In the genomic region with DNA sequence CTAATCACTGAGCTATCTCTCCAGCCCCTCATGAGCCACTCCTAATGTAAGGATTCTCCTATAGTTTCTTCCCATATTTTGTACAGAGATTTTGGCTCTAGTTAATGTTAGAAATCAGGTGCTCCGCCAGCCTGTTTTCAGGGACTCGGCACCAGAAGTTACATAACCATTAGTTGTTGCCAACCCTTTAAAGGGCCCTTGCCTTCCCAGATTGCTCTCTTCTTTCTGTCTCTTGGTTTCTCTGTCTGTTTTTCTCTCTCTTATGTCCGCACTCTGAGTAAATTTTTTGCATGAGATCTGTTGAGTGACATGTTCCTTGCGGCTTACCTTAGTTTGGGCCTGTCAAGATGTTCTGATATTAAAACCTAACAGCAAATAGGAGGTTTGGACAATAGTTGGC, we compare ENCODE assay signal across 25 mouse cellular contexts. TPM values are rescaled to one million over a fixed set of nuclear protein-coding genes. Genes with fewer than 3 reads are reported as not detected.
DNase-seq lines count a peak whose midpoint lies in the region; ATAC-seq and TF ChIP-seq lines count a peak whose summit lies in the region.
"Had no signal": no experiment of that assay in that cellular context is flagged by ENCODE, and none has a peak within 500 bp of the region (broad histone marks: within the 10 kb centered on the region; RNA-seq: fewer than 3 reads in every experiment).

No protein-coding gene starts in this region.

- 91% methylated on average over 4 of the region's 4 CpGs for WGBS in intestine, postnatal 0 days

- H3K27me3 ChIP-seq in intestine, postnatal 0 days (replicated peaks; ENCODE audit: control insufficient read depth, insufficient read depth, low read length): no peaks in the 10 kb centered on the region
- H3K27me3 ChIP-seq: embryonic facial prominence, embryonic 12.5 days; forebrain, embryonic 13.5 days; forebrain, embryonic 15.5 days had no signal

- peaks cover 44% of the 10 kb centered on the region for H3K36me3 ChIP-seq in intestine, postnatal 0 days (ENCODE audit: control insufficient read depth, insufficient read depth)

- no peaks in the 10 kb centered on the region for H3K9me3 ChIP-seq in intestine, postnatal 0 days (ENCODE audit: control insufficient read depth)
- H3K9me3 ChIP-seq: embryonic facial prominence, embryonic 10.5 days; embryonic facial prominence, embryonic 12.5 days; forebrain, embryonic 13.5 days; forebrain, embryonic 15.5 days had no signal

- intact Hi-C loops in heart, postnatal 10 days (cut with DNase I): loop anchor here (10.0 kb wide), 1 partner anchor 49 kb away; the partner anchor contains the start of gene Eci2

- no peak overlapping the region for H3K4me2 ChIP-seq in intestine, postnatal 0 days (replicated peaks; ENCODE audit: low read depth)
- H3K4me2 ChIP-seq: embryonic facial prominence, embryonic 12.5 days; forebrain, embryonic 13.5 days; forebrain, embryonic 15.5 days had no signal

- no peaks in the 10 kb centered on the region for H3K4me1 ChIP-seq in intestine, postnatal 0 days (replicated peaks; ENCODE audit: control insufficient read depth, insufficient read depth, low read length)
- H3K4me1 ChIP-seq: embryonic facial prominence, embryonic 10.5 days; embryonic facial prominence, embryonic 12.5 days; forebrain, embryonic 13.5 days; forebrain, embryonic 15.5 days had no signal

- ATAC-seq in intestine, postnatal 0 days: no peak
- ATAC-seq: forebrain, embryonic 13.5 days; forebrain, embryonic 15.5 days; forebrain, postnatal 0 days had no signal

- H3K4me3 ChIP-seq in intestine, postnatal 0 days (ENCODE audit: low read depth, low read length): no peak overlapping the region
- H3K4me3 ChIP-seq: embryonic facial prominence, embryonic 10.5 days; embryonic facial prominence, embryonic 12.5 days; forebrain, embryonic 13.5 days; forebrain, embryonic 15.5 days had no signal

- H3K27ac ChIP-seq in intestine, postnatal 0 days (ENCODE audit: low read depth, low read length): no peak overlapping the region
- H3K27ac ChIP-seq: embryonic facial prominence, embryonic 10.5 days; embryonic facial prominence, embryonic 12.5 days; forebrain, embryonic 13.5 days; forebrain, embryonic 15.5 days had no signal

- peak; percentile 23 for DNase-seq in adrenal gland, postnatal 10 days
- no peak for DNase-seq in adrenal gland, postnatal 25 days
- DNase-seq in heart, adult 11 months: peak; percentile 42
- DNase-seq in heart, postnatal 10 days: no peak
- peak; percentile 62 for DNase-seq in kidney, adult 9 months
- DNase-seq in kidney, postnatal 14 days: no peak
- peak; percentile 34 for DNase-seq in adipocyte (ENCODE audit: low spot score)
- DNase-seq: adrenal gland, adult 8-10 months; cerebellum, adult 11-12 months; cerebellum, adult 2 months; cerebellum, adult 9-10 months; cerebellum, postnatal 10 days; cerebellum, postnatal 25 days; forebrain, postnatal 0 days had no signal

- H3K9ac ChIP-seq in intestine, postnatal 0 days (ENCODE audit: low read depth, low read length): no peak overlapping the region
- H3K9ac ChIP-seq: embryonic facial prominence, embryonic 12.5 days; forebrain, embryonic 13.5 days; forebrain, embryonic 15.5 days; forebrain, postnatal 0 days had no signal

- TF ChIP-seq CTCF in intestine, postnatal 0 days (IDR thresholded peaks at IDR 0.05; ENCODE audit: low read depth): no peak

RNA-seq across cellular contexts. Expression of gene Eci3, which starts 12.5 kb away (rescaled TPM):
- 1 to 10 TPM; 1.9 to 4.2 TPM for total RNA-seq in adrenal gland, postnatal 10 days (2021)
- total RNA-seq in adrenal gland, postnatal 25 days (2021): 1.5 TPM in 1 of 2 replicates, not detected in the other
- total RNA-seq in heart, postnatal 10 days (2021): 1 to 10 TPM; 2.3 to 3.2 TPM
- 1.8 and 1.9 TPM in 2 replicates for polyA plus RNA-seq in intestine, postnatal 0 days (2015; fragmentation: Nextera tagmentation; extraction: Ambion mirVana)
- total RNA-seq: forebrain, postnatal 0 days had no signal
- polyA plus RNA-seq: C2C12; cortical plate, adult 2 months; forebrain, embryonic 13.5 days had no signal

RNA-seq across cellular contexts. Expression of gene Eci2, which starts 50.8 kb away (rescaled TPM):
- total RNA-seq in adrenal gland, postnatal 10 days (2021): 100 to 1,000 TPM; 254 to 255 TPM
- total RNA-seq in adrenal gland, postnatal 25 days (2021): 94.5 and 110 TPM in 2 replicates
- total RNA-seq in heart, postnatal 10 days (2021): 100 to 1,000 TPM; 295 to 312 TPM
- polyA plus RNA-seq in intestine, postnatal 0 days (2015; fragmentation: Nextera tagmentation; extraction: Ambion mirVana): 205 and 228 TPM in 2 replicates

RNA-seq across cellular contexts. Expression of gene 4933417A18Rik, which starts 51.9 kb away (rescaled TPM):
- total RNA-seq in adrenal gland, postnatal 10 days (2021): not detected
- total RNA-seq in adrenal gland, postnatal 25 days (2021): not detected in 2 replicates
- not detected for total RNA-seq in heart, postnatal 10 days (2021)
- polyA plus RNA-seq in intestine, postnatal 0 days (2015; fragmentation: Nextera tagmentation; extraction: Ambion mirVana): not detected in 2 replicates
- total RNA-seq: adrenal gland, adult 8-10 months; ES-E14; forebrain, postnatal 0 days; MEL had no signal
- polyA plus RNA-seq: C2C12; cerebellum, adult 2 months; cortical plate, adult 2 months; embryonic facial prominence, embryonic 10.5 days; embryonic facial prominence, embryonic 12.5 days; embryonic facial prominence, embryonic 14.5 days; forebrain, embryonic 11.5 days; forebrain, embryonic 13.5 days; forebrain, embryonic 15.5 days; forebrain, postnatal 0 days had no signal

RNA-seq across cellular contexts. Expression of gene Fam217a, which starts 52.0 kb away (rescaled TPM):
- total RNA-seq in adrenal gland, postnatal 10 days (2021): under 1 TPM; 0.57 to 0.79 TPM
- 0.61 TPM in 1 of 2 replicates, not detected in the other for total RNA-seq in adrenal gland, postnatal 25 days (2021)
- total RNA-seq in heart, postnatal 10 days (2021): under 1 TPM; 0.27 to 0.29 TPM
- polyA plus RNA-seq in intestine, postnatal 0 days (2015; fragmentation: Nextera tagmentation; extraction: Ambion mirVana): 0.54 and 0.59 TPM in 2 replicates
- total RNA-seq: MEL had no signal
- polyA plus RNA-seq: C2C12 had no signal

Comparison
In these comparisons a context has a peak if more than half of its experiments do, and no peak if none do; other contexts are left out.
1. DNase-seq: peak in adrenal gland, postnatal 10 days (single experiment), heart, adult 11 months (single experiment), kidney, adult 9 months (single experiment) and adipocyte (single experiment); none in adrenal gland, postnatal 25 days (single experiment), heart, postnatal 10 days (0 of 2) and kidney, postnatal 14 days (single experiment).